Mouse (Mus musculus) CH12.LX (cell line): ENCODE measurements around the gene D330020A13Rik. TPM values are rescaled to one million over a fixed set of nuclear protein-coding genes. Genes with fewer than 3 reads are reported as not detected.

ENCODE experiments used
- DNase-seq: peaks from one replicate; pipeline ENCODE4 v3.0.0-alpha.2; 2013; ENCODE audit errors: extremely low read depth
- H3K27ac ChIP-seq: 2 replicates; pipeline ENCODE4 v1.5.1; 2012; ENCODE audit warnings: low read depth, mild to moderate bottlenecking, control low read depth, moderate library complexity; ENCODE audit not compliant: insufficient read depth
- H3K27me3 ChIP-seq: replicated peaks from 2 replicates; pipeline ENCODE3; 2012; ENCODE audit warnings: inconsistent platforms
- H3K36me3 ChIP-seq, 2 experiments: replicated peaks in 1 of 2; 2 replicates each; pipeline versions ENCODE3 to v1.6.1; 2012; ENCODE audit warnings: inconsistent platforms in 1 of 2, low read length in 1 of 2, mild to moderate bottlenecking in 1 of 2, mixed read lengths in 1 of 2, moderate library complexity in 1 of 2; ENCODE audit not compliant: control insufficient read depth in 1 of 2, insufficient read depth in 1 of 2
- H3K4me1 ChIP-seq, 2 experiments: 2 replicates each; pipeline ENCODE4 v1.6.1; 2012; ENCODE audit warnings: inconsistent platforms in 1 of 2, moderate library complexity in 1 of 2; ENCODE audit not compliant: insufficient read depth in 2 of 2, control insufficient read depth in 1 of 2
- H3K4me2 ChIP-seq: 2 replicates; pipeline ENCODE4 v1.6.1; 2012; ENCODE audit warnings: low read depth, mild to moderate bottlenecking, control low read depth; ENCODE audit not compliant: poor library complexity, insufficient read depth, severe bottlenecking
- H3K4me3 ChIP-seq, 3 experiments: fragments of 150-350 bp in 1 of 3; sonication (generic) in 1 of 3; replicated peaks in 1 of 3; 2 replicates each; pipeline versions ENCODE3 to v1.5.1; 2011 to 2012; ENCODE audit warnings: low read depth in 2 of 3, low read length in 2 of 3, mild to moderate bottlenecking in 2 of 3, moderate library complexity in 2 of 3, control low read depth in 1 of 3, improper control_type of control experiment in 1 of 3, inconsistent platforms in 1 of 3, mixed read lengths in 1 of 3; ENCODE audit not compliant: poor library complexity in 1 of 3
- H3K79me2 ChIP-seq: replicated peaks from 2 replicates; pipeline ENCODE4 v1.6.1; 2012; ENCODE audit warnings: mild to moderate bottlenecking, moderate library complexity; ENCODE audit not compliant: control insufficient read depth, poor library complexity, insufficient read depth, severe bottlenecking; ENCODE audit errors: extremely low read depth
- H3K9ac ChIP-seq: 2 replicates; pipeline ENCODE4 v1.6.1; 2012; ENCODE audit warnings: low read depth, mild to moderate bottlenecking, control low read depth, moderate library complexity; ENCODE audit not compliant: insufficient read depth
- H3K9me3 ChIP-seq: replicated peaks from 2 replicates; pipeline ENCODE3; 2012; ENCODE audit warnings: low read length, inconsistent platforms, mixed read lengths
- BHLHE40 ChIP-seq: IDR thresholded peaks from 2 replicates; pipeline ENCODE4 v1.6.1; 2011; ENCODE audit warnings: mild to moderate bottlenecking, low read depth, low read length, improper control_type of control experiment
- CHD2 ChIP-seq: IDR thresholded peaks from 2 replicates; pipeline ENCODE4 v1.6.1; 2011; ENCODE audit warnings: low read length, improper control_type of control experiment
- CTCF ChIP-seq, 2 experiments: IDR thresholded peaks in 1 of 2; conservative IDR thresholded peaks in 1 of 2; 2 replicates each; pipeline ENCODE4 v1.5.1; 2011 to 2012; ENCODE audit warnings: low read depth in 2 of 2, low read length in 2 of 2, improper control_type of control experiment in 1 of 2, inconsistent platforms in 1 of 2, mild to moderate bottlenecking in 1 of 2, moderate library complexity in 1 of 2
- HCFC1 ChIP-seq: IDR thresholded peaks from 2 replicates; pipeline ENCODE4 v1.6.1; 2012; ENCODE audit warnings: low read depth, mild to moderate bottlenecking, inconsistent platforms, low read length, improper control_type of control experiment
- IRF4 ChIP-seq: IDR thresholded peaks from 2 replicates; pipeline ENCODE4 v1.6.1; 2014; ENCODE audit warnings: low read depth, mild to moderate bottlenecking, inconsistent platforms, low read length, improper control_type of control experiment
- JUN ChIP-seq: IDR thresholded peaks from 2 replicates; pipeline ENCODE4 v1.6.1; 2011; ENCODE audit warnings: low read depth, mild to moderate bottlenecking, low read length, improper control_type of control experiment, moderate library complexity; ENCODE audit not compliant: insufficient read depth
- KAT2A ChIP-seq: IDR thresholded peaks from 2 replicates; pipeline ENCODE4 v1.6.1; 2012; ENCODE audit warnings: low read length, improper control_type of control experiment, inconsistent platforms; ENCODE audit not compliant: insufficient replicate concordance
- MAX ChIP-seq: IDR thresholded peaks from 2 replicates; pipeline ENCODE4 v1.6.1; 2011; ENCODE audit warnings: low read length, improper control_type of control experiment
- MAZ ChIP-seq: IDR thresholded peaks from 2 replicates; pipeline ENCODE4 v1.6.1; 2012; ENCODE audit warnings: low read depth, mild to moderate bottlenecking, inconsistent platforms, low read length, improper control_type of control experiment, moderate library complexity
- MYC ChIP-seq: IDR thresholded peaks from 2 replicates; pipeline ENCODE4 v1.6.1; 2011; ENCODE audit warnings: low read depth, mild to moderate bottlenecking, improper control_type of control experiment, low read length
- NELFE ChIP-seq: IDR thresholded peaks from 2 replicates; pipeline ENCODE4 v1.6.1; 2011; ENCODE audit warnings: low read depth, low read length, improper control_type of control experiment
- NRF1 ChIP-seq: IDR thresholded peaks from 2 replicates; pipeline ENCODE4 v1.6.1; 2014; ENCODE audit warnings: low read depth, mild to moderate bottlenecking, inconsistent platforms, low read length, improper control_type of control experiment, moderate library complexity
- PAX5 ChIP-seq: IDR thresholded peaks from 2 replicates; pipeline ENCODE4 v1.6.1; 2012; ENCODE audit warnings: low read length, inconsistent platforms, mixed read lengths
- POLR2A ChIP-seq: IDR thresholded peaks from 2 replicates; pipeline ENCODE4 v1.6.1; 2011; ENCODE audit warnings: low read depth, mild to moderate bottlenecking, improper control_type of control experiment, low read length
- POLR2AphosphoS2 ChIP-seq: IDR thresholded peaks from 2 replicates; pipeline ENCODE4 v1.6.1; 2011; ENCODE audit warnings: low read depth, low read length, improper control_type of control experiment
- SIN3A ChIP-seq: IDR thresholded peaks from 2 replicates; pipeline ENCODE4 v1.6.1; 2012; ENCODE audit warnings: low read length, improper control_type of control experiment, inconsistent platforms
- UBTF ChIP-seq: IDR thresholded peaks from 2 replicates; pipeline ENCODE4 v1.6.1; 2012; ENCODE audit warnings: low read depth, mild to moderate bottlenecking, inconsistent platforms, low read length, improper control_type of control experiment, moderate library complexity
- USF1 ChIP-seq: IDR thresholded peaks from 2 replicates; pipeline ENCODE4 v1.6.1; 2014; ENCODE audit warnings: low read depth, mild to moderate bottlenecking, inconsistent platforms, low read length, improper control_type of control experiment
- ZMIZ1 ChIP-seq: IDR thresholded peaks from 2 replicates; pipeline ENCODE4 v1.6.1; 2012; ENCODE audit warnings: low read depth, mild to moderate bottlenecking, inconsistent platforms, low read length, improper control_type of control experiment
- dilution Hi-C: fragments of 300-500 bp; cut with MboI; formaldehyde crosslinking; loops from 2 replicates; pipeline ENCODE4 v1.14.3; 2020; ENCODE audit warnings: low sequenced_read_pairs; ENCODE audit not compliant: extremely low pct_unique_long_range_greater_than_20kb, extremely low pct_ligation_motif_present
- in situ Hi-C: fragments of 300-500 bp; cut with MboI; formaldehyde crosslinking; loops from 3 replicates; pipeline ENCODE4 v1.14.3; 2019; ENCODE audit warnings: low sequenced_read_pairs, low pct_ligation_motif_present, low pct_unique_long_range_greater_than_20kb, mixed read lengths
- polyA plus RNA-seq: library from polyadenylated mRNA; unstranded; fragments of >175 nt; gene quantifications from 2 replicates; pipeline ENCODE4 v1.2.1, GENCODE M21; 2012; ENCODE audit warnings: low read depth; ENCODE audit not compliant: insufficient read length
- total RNA-seq, 2 experiments: library from RNA; depleted of rRNA; stranded (reverse); fragments of 300-350 nt in 1 of 2; fragments of >200 nt in 1 of 2; gene quantifications; 2 replicates each; pipeline ENCODE4 v1.2.3; 2012 to 2014

Gene D330020A13Rik
- total and polyA plus RNA-seq, 3 experiments = not detected

DNA sequence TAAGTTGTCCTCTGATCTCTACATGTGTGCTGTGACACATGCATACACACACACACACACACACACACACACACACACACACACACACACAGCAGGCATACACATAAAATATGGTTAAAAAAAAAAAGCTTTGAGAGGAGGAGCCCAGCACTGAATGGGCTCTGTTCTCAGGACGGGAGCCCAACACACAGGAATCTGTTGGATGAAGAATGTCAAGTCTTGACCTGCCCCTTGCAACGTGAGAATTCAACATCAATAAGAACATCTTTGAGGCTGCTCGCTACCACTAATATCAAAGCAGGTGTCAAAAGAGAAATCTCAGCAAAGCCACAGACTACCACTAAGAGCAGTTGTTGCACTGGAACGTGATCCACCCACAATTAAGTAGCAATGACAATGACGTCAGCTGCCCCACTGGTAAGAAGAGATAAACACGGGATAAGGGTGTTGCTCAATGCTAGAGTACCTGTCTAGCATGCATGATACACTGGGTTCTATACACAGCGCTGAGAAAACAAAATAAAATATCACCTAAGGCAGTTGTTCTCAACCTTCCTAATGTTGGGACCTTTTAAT is 17.2 kb upstream of the D330020A13Rik start:
- no peaks in the 10 kb centered on the region for H3K9me3 ChIP-seq
- no peak overlapping the region for H3K4me3 ChIP-seq
- no peaks in the 10 kb centered on the region for H3K79me2 ChIP-seq
- DNase-seq = no peak
- no peaks in the 10 kb centered on the region for H3K4me1 ChIP-seq
- H3K27ac ChIP-seq = no peak overlapping the region
- H3K27me3 ChIP-seq = peaks cover 2% of the 10 kb centered on the region
- dilution Hi-C loops = no loop called here
- H3K36me3 ChIP-seq = no peaks in the 10 kb centered on the region
- TF ChIP-seq SIN3A (no peak), NRF1 (no peak), ZMIZ1 (no peak)
- H3K4me2 ChIP-seq = no peak overlapping the region
- no peak overlapping the region for H3K9ac ChIP-seq
- in situ Hi-C loops = no loop called here

DNA sequence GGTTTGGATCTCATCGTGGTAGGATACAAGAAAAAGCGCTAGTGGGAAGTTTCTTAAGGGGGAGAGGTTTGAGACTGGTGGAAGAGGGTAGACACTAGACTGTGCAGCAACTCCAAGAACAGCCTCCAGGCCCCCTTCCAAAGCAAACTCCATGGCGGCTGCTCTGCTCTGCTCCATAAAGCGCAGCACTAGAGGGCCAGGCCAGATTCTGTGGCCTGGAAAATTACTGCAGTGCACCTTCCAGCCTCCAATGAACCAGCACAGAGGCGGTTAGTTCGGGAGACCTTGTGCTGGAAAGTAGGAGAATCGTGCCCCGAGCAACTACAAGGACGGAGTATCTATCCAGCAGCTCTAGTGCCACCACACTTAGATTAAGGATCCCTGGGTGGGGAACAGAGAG is 6.9 kb upstream of the D330020A13Rik start:
- dilution Hi-C loops (no loop called here), in situ Hi-C loops (no loop called here)
- no peak overlapping the region for H3K4me3 ChIP-seq
- no peaks in the 10 kb centered on the region for H3K9me3 ChIP-seq
- H3K9ac ChIP-seq = no peak overlapping the region
- H3K36me3 ChIP-seq = no peaks in the 10 kb centered on the region
- no peak overlapping the region for H3K4me2 ChIP-seq
- no peaks in the 10 kb centered on the region for H3K27me3 ChIP-seq
- no peaks in the 10 kb centered on the region for H3K79me2 ChIP-seq
- TF ChIP-seq MAZ (no peak), JUN (no peak), NRF1 (no peak), CHD2 (no peak), CTCF (conservative IDR thresholded peaks at IDR 0.05 in 1 of 2, IDR thresholded peaks at IDR 0.05 in 1 of 2; ENCODE audit: low read depth in 2 of 2, low read length in 2 of 2) (no peak), USF1 (no peak), UBTF (no peak), KAT2A (no peak), NELFE (no peak), BHLHE40 (no peak), POLR2A (no peak), HCFC1 (no peak), IRF4 (no peak), PAX5 (no peak), MAX (no peak), ZMIZ1 (no peak), MYC (no peak), POLR2AphosphoS2 (no peak)
- H3K4me1 ChIP-seq = no peaks in the 10 kb centered on the region
- DNase-seq = no peak
- no peak overlapping the region for H3K27ac ChIP-seq
